Mouse (Mus musculus) ES-E14 (cell line): ENCODE results near the gene Dlg2. TPM values are rescaled to one million over a fixed set of nuclear protein-coding genes. Genes with fewer than 3 reads are reported as not detected.

Experiments used
- DNase-seq: peaks from one replicate; pipeline ENCODE4 v3.0.0-alpha.2; 2013; ENCODE audit warnings: low read depth, low spot score
- H3K27ac ChIP-seq: 2 replicates; pipeline ENCODE4 v1.5.1; 2012; ENCODE audit warnings: low read depth, mild to moderate bottlenecking, low read length, moderate library complexity, mixed read lengths; ENCODE audit not compliant: poor library complexity, insufficient read depth, severe bottlenecking
- H3K36me3 ChIP-seq: 2 replicates; pipeline ENCODE4 v1.6.1; 2012; ENCODE audit warnings: mild to moderate bottlenecking, low read length, moderate library complexity, mixed read lengths; ENCODE audit not compliant: control insufficient read depth, poor library complexity, insufficient read depth, severe bottlenecking
- H3K4me1 ChIP-seq, 2 experiments: fragments of 150-350 bp in 1 of 2; sonication (generic) in 1 of 2; 2 replicates each; pipeline ENCODE4 v1.6.1; 2012; ENCODE audit warnings: low read length in 2 of 2, mild to moderate bottlenecking in 1 of 2, mixed read lengths in 1 of 2; ENCODE audit not compliant: control insufficient read depth in 2 of 2, insufficient read depth in 2 of 2, poor library complexity in 1 of 2
- H3K4me3 ChIP-seq, 2 experiments: fragments of 150-350 bp in 1 of 2; sonication (generic) in 1 of 2; 2 replicates each; pipeline ENCODE4 v1.5.1; 2012; ENCODE audit warnings: low read length in 2 of 2, low read depth in 1 of 2, mild to moderate bottlenecking in 1 of 2, mixed read lengths in 1 of 2; ENCODE audit not compliant: insufficient read depth in 1 of 2, poor library complexity in 1 of 2, severe bottlenecking in 1 of 2
- H3K9ac ChIP-seq: 2 replicates; pipeline ENCODE4 v1.6.1; 2012; ENCODE audit warnings: low read depth, mild to moderate bottlenecking, low read length, mixed read lengths; ENCODE audit not compliant: poor library complexity, insufficient read depth, severe bottlenecking
- H3K9me3 ChIP-seq: fragments of 150-350 bp; sonication (generic); 2 replicates; pipeline ENCODE4 v1.6.1; 2012; ENCODE audit warnings: low read depth, mild to moderate bottlenecking, low read length; ENCODE audit not compliant: control insufficient read depth, insufficient read depth
- CHD2 ChIP-seq: IDR thresholded peaks from 2 replicates; pipeline ENCODE4 v1.6.1; 2014; ENCODE audit warnings: mild to moderate bottlenecking, low read depth, low read length, inconsistent platforms
- HCFC1 ChIP-seq: IDR thresholded peaks from 2 replicates; pipeline ENCODE4 v1.6.1; 2012; ENCODE audit warnings: low read length, inconsistent platforms, borderline replicate concordance; ENCODE audit not compliant: insufficient read depth
- MAFK ChIP-seq: IDR thresholded peaks from 2 replicates; pipeline ENCODE4 v1.6.1; 2014; ENCODE audit warnings: mild to moderate bottlenecking, low read depth, low read length, inconsistent platforms; ENCODE audit not compliant: insufficient read depth
- ZC3H11A ChIP-seq: IDR thresholded peaks from 2 replicates; pipeline ENCODE4 v1.6.1; 2012; ENCODE audit warnings: low read depth, mild to moderate bottlenecking, inconsistent platforms, low read length, borderline replicate concordance
- ZNF384 ChIP-seq: IDR thresholded peaks from 2 replicates; pipeline ENCODE4 v1.6.1; 2012; ENCODE audit warnings: low read depth, low read length, inconsistent platforms
- in situ Hi-C, 2 experiments: fragments of 600-800 bp; cut with MboI; formaldehyde crosslinking; loops; one replicate each; pipeline ENCODE4 v1.15.1; 2025; ENCODE audit warnings: low sequenced_read_pairs in 2 of 2, inconsistent platforms in 1 of 2; ENCODE audit not compliant: unreplicated experiment in 2 of 2
- total RNA-seq: library from RNA; depleted of rRNA; stranded (reverse); fragments of 300-350 nt; gene quantifications from 2 replicates; pipeline ENCODE4 v1.2.3, GENCODE M21; 2012

The Dlg2 gene
- total RNA-seq, 1 experiment = 0.13 TPM

DNA sequence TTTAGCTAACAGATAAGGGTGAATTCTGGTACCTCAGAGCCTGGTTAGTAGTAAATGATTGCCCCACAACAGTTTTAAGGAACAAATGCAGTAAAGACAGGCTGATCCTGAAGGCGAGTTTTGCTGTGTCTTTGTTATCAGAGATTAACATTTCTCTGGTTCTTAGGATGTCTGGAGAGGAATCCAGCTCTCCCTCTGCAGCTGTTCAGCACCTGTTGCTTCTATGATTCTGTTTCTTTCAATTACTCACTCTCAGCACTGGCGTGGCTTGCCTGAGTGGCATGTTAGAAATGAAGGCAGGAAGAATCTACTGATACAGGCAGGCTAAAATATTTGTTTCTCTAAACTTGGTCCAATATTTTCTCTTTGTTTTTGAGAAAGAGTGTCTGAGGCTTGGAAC, 133.3 kb downstream of the Dlg2 start:
- no peak for DNase-seq
- Histone ChIP-seq H3K9ac (no peak overlapping the region), H3K4me3 (no peak overlapping the region), H3K27ac (no peak overlapping the region), H3K4me1 (no peaks in the 10 kb centered on the region), H3K9me3 (no peaks in the 10 kb centered on the region), H3K36me3 (no peaks in the 10 kb centered on the region)
- in situ Hi-C loops = no loop called here
- TF ChIP-seq MAFK = no peak

DNA sequence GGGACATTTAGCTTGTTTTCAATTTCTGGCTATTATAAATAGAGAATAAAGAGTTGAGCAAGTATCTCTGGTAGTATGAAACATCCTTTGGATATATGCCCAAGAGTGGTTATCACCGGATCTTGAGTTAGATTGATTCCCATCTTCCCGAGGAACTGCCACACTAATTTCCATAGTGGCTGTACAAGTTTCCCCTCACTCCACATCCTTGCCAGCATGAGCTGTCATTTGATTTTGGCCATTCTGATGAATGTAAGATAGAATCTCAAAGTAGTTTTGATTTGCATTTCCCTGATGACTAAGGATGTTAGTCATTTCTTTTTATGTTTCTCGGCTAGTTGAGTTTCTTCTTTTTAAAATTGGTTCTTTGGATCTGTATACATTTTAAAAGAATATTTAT, 154.1 kb downstream of the Dlg2 start:
- Histone ChIP-seq H3K36me3 (no peaks in the 10 kb centered on the region), H3K9ac (no peak overlapping the region), H3K9me3 (no peaks in the 10 kb centered on the region), H3K27ac (no peak overlapping the region), H3K4me1 (no peaks in the 10 kb centered on the region), H3K4me3 (no peak overlapping the region)
- in situ Hi-C loops = no loop called here
- no peak for TF ChIP-seq HCFC1
- no peak for TF ChIP-seq CHD2
- no peak for TF ChIP-seq MAFK
- no peak for TF ChIP-seq ZNF384
- TF ChIP-seq ZC3H11A = no peak
- DNase-seq = no peak

DNA sequence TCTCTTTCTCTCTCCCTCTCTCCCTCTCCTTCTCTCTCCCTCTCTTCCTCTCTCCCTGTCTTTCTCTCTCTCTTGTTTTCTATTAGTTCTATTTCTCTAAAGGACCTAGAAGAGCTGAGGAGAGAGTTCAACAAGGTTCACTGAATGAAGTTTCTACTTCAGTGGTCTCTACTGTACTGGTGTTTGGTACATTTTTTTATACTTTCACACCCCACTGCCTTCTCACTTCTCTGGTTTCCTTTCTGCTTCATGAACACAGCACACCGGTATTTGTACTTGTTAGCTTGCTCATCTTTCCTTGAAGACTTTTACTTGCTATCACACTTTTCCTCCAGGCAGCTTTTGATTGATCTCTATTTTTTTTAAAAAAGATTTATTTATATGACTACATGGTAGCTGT, 173.0 kb downstream of the Dlg2 start:
- Histone ChIP-seq H3K9me3 (no peaks in the 10 kb centered on the region), H3K9ac (no peak overlapping the region), H3K4me3 (no peak overlapping the region), H3K36me3 (no peaks in the 10 kb centered on the region), H3K27ac (no peak overlapping the region), H3K4me1 (no peaks in the 10 kb centered on the region)
- TF ChIP-seq CHD2 = no peak
- no peak for TF ChIP-seq MAFK
- TF ChIP-seq ZC3H11A = no peak
- TF ChIP-seq HCFC1 = no peak
- no peak for TF ChIP-seq ZNF384
- DNase-seq = no peak
- in situ Hi-C loops = no loop called here

DNA sequence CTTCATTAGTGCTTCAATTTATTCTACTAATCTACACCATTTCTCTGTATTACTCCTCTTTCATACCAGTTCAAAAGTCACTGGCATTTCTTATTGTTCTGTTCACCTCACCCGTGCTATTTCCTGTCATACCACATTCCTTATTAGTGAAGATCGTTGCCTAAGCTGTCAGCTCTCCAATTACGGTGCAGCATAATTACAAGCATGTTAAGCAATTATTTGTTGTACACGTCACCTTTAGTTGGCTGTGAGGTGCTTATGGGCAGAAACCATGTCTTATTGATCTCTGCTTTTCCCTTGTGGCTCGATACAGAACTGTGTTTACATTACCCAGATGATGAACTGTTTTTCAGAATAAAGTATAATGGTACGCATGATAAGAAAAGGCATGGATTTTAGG, 174.7 kb downstream of the Dlg2 start:
- no peak overlapping the region for H3K9ac ChIP-seq
- no peak for DNase-seq
- H3K36me3 ChIP-seq = no peaks in the 10 kb centered on the region
- H3K4me3 ChIP-seq = no peak overlapping the region
- in situ Hi-C loops = no loop called here
- H3K9me3 ChIP-seq = no peaks in the 10 kb centered on the region
- H3K4me1 ChIP-seq = no peaks in the 10 kb centered on the region
- no peak overlapping the region for H3K27ac ChIP-seq
- TF ChIP-seq ZC3H11A (no peak), CHD2 (no peak), MAFK (no peak), HCFC1 (no peak)

DNA sequence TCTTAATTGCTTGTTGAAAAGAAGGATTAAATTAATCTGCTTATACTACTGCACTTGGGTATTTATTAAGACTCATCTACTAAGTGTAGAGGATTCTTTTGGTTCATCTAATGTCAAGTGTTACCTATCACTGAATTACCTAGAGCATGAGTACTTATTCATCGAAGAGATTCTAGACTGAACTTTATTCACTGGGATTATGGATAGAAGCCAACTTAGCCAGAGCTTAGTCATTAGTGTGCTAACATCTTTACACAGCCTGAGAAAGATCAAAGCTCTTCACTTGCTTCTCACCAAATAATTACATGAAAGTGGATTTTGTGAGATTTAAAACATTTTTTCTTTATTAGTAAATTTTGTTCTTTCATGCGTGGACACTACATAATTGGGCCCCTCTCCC, 175.1 kb downstream of the Dlg2 start:
- in situ Hi-C loops = no loop called here
- H3K9ac ChIP-seq = no peak overlapping the region
- TF ChIP-seq MAFK (no peak), HCFC1 (no peak), ZC3H11A (no peak), CHD2 (no peak), ZNF384 (no peak)

More for the DNA sequence above, 175.1 kb downstream of the Dlg2 start:
- Histone ChIP-seq H3K27ac (no peak overlapping the region), H3K4me3 (no peak overlapping the region), H3K9me3 (no peaks in the 10 kb centered on the region), H3K36me3 (no peaks in the 10 kb centered on the region), H3K4me1 (no peaks in the 10 kb centered on the region)
- DNase-seq = no peak
